Mouse (Mus musculus): ENCODE data around the gene Pacsin1. TPM values are rescaled to one million over a fixed set of nuclear protein-coding genes. Genes with fewer than 3 reads are reported as not detected.

Gene Pacsin1
- 100 to 1,000 TPM; 308 to 331 (median 324) TPM for total RNA-seq (2022)

DNA sequence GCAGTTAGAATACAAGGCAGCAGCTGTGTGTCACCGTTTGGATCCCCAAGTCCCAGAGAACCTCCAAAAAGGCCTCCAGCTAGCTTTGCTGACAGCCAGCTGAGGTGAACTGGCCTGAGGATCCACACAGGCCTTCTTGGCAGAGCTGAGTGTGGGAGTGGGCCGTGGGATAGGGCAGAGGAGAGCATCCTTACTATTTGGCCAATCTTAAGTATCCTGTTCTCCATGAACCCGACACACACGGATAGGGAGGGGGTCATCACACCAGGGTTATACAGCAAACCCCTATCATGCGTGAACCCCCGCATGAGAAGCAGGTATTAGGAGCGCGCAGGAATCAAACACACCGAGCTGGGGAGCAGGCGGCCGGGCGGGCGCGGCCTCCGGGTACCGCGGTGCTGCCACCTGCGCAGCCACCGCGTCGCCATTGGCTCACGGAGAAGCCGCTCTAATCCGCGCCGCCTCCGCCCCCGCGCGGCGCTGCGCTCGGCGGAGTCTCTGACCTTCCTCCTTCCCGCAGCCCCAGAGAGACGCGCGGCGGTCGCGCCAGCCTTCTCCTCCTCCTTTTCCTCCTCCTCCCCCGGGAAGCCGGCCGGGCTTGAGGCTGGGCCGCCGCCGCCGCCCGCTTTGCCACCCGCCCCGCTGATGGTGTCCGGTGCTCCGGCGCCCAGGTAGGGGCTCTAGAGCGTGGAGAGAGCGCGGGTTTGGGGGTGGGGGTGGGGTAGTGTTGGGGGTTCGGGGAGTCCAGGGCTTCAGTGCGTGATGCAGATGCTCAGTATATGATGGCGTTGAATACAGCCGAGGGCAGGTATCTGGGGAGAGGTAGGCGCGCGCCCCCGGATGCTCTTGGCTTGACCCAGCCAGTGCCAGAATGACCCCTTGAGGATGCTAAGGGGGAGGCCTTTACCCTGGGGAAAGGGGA lies at the start of gene Pacsin1:
Pacsin1 (plus strand) TSS at position 421 of the 922 bp plus-strand sequence.
- DNase-seq (ENCODE audit: low spot score in 2 of 2): peak; percentile 53 to 69

DNA sequence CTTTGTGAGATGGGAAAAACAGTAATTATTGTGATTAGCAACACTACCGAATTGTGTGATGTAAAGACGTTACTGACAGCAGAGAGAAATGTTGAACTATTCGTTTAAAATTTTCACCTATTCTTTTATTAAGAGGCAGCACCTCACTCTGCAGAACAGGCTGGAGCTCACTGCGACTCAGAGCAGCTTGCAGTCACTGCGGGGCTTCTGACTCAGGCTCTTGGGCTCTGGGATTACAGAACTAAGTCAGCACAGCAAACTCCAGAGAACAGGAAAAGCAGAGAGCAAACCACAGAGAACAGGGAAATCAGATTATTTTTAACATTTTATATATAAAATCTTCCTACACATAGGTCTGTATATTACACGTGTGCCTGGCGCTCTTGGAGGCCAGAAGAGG lies 45.7 kb upstream of the Pacsin1 start:
- no peak for DNase-seq (ENCODE audit: low spot score in 2 of 2)

DNA sequence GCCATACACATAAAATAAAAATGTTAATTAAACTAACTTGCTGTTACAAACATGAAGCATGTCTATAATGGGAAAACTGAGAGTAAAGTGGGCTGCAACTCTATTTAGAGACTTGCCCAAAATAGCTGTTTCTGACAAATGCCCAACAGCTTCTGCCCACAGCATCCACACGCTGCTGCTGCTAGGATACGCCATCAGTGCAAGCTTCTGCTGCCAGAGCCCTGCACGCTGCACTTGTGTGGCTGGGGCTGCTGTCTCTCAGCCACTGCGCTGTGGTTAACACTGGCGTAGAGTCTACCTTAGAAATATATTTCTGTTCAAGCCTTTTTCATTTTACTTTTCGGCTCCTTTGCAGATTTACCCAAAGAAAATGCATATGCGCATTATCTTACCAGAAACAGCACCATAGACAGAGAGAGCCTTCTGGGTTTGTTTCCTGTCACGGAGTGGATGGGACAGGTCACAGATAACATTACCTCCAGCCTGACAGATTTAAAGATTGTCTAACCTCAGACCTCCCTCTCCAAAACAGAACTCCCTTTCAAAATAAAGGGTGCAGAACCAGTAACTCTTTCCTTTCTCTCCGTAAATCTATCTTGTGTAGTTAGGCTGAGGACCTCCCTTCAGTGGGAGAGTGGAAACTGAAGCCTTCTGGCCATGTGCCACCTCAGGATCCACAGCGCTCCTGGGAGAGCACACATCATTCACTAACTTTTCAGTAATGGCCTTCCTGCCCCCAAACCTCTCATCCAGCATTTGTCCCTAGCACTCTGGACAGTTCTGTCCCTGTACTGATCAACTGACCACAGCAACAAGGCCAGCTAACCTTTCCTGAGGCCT lies 44.4 kb upstream of the Pacsin1 start:
- DNase-seq (ENCODE audit: low spot score in 2 of 2): peak; percentile 70 to 73

DNA sequence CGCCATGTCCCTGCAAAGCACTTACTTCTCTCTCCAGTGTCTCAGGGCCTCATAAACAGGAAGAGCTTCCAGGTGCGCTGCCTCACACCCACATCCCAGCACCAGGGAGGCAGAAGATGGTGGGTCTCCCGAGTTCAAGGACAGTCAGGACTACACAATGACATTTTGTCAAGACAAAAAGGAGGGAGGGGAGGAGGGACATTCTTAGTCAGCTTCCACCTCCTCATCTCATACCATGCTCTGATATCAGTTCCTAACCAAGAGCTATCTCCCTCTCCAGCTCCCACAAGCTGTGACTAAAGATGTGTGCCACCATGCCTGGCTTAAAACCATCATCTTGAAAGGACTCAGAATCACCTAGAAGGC lies 43.8 kb upstream of the Pacsin1 start:
- DNase-seq (ENCODE audit: low spot score in 2 of 2): no peak

DNA sequence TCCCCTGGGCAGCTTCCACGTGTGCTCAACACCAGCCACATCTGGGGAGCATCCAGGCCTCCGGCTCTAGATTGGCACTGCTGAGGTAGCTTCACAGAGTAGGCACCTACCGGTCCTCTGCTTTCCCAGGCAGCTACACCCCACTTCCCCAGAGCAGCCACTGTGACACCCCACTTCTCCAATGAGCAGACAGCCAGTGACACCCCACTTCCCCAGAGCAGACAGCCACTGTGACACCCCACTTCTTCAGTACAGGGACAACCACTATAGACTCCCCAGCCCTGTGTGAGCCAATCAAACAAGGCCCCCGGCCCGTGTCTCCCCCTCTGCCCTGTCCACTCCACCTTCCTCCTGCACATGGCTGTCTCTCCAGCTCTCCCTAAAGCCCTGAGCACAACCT lies 43.3 kb upstream of the Pacsin1 start:
- DNase-seq (ENCODE audit: low spot score in 2 of 2): no peak

DNA sequence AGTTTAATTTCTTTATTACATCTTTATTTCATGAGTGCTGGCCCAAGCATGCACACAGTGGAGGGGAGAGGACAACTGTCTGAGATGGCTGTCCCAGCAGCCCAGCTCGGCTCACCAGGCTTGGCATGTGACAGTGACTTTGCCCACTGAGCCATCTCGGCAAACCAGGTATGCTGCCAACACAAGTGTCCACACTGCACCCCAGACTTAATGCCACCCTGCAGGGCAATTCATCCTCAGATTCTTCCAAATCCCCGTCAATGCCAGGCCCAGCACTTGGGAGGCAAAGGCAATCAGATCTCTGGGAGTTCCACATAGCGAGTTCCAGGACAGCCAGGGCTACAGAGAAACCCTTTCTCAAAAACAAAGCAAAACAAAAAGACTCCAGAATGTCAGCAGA lies 42.3 kb upstream of the Pacsin1 start:
- DNase-seq (ENCODE audit: low spot score in 2 of 2): no peak

DNA sequence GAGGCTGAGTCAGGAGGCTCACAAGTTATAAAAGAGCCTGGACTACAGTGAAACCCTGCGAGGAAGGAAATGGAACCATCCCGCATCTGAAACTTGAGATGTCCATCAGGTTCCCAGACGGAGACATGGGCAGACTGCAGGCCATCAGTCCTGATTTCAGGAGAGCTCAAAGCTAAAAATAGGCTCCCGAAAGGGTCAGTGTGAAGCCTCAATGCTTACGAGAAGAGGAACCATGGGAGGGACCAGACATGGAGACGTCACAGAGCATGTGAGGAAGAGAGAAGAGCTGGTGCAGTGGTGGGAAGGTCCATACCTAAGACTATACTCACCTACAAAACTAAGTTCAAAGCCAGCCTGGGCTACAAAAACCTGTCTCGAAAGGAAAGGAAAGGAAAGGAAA lies 39.9 kb upstream of the Pacsin1 start:
- no peak for DNase-seq (ENCODE audit: low spot score in 2 of 2)

DNA sequence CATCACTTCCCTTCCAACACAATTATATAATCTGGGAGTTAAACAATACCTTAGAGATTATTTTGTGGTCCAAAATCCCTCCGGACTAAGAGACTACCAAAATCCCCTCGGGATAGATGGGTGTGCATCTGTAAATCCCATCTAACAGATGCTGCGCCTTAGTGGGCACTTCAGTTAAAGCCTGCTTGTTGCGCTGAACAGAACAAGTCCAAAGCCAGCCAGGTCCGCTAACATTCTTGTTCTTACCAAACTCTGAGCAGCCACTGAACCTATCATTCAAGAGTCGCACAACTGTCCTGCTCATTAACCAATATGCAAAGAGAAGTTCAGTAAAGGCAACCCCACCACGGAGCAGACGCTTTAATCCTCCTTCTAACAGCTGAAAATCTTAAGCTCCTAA lies 34.1 kb upstream of the Pacsin1 start:
- DNase-seq (ENCODE audit: low spot score in 2 of 2): no peak

DNA sequence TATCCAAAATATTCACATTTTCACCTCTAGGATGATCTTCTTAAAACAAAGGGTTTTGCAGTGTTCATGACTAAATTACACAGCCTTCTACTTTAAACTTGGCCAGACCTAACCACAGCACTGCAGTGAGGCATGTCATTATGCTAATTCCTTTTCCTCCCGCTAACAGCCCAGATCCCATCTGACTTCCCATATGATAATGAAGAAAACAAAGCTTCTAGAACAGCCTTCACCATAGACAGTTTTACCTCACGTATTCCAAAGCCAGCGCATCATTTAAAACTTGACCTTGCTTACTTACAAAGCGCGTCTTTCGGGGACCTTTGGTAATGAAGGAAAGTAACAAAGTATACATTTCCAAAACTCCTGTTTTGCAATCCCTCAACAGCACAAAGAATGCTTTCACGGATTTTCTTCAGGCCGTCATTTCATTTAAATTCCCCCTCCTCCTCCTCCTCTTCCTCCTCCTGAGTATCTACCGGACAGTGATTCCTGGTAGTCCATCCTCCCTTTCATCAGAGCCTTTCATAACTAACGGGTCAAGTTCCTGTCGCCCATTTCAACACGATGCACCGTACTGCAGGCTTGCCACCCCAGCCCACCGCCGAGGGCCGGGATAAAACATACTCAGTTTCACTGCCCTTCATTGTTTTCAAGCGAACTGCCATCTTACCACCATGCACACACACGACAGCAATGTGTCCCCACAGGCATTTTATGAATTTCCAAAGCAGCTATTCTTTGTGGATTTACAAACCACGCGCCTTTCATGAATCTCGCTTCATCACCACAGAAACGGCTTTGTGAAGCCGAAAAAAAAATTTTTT lies 33.4 kb upstream of the Pacsin1 start:
- no peak for DNase-seq (ENCODE audit: low spot score in 2 of 2)

DNA sequence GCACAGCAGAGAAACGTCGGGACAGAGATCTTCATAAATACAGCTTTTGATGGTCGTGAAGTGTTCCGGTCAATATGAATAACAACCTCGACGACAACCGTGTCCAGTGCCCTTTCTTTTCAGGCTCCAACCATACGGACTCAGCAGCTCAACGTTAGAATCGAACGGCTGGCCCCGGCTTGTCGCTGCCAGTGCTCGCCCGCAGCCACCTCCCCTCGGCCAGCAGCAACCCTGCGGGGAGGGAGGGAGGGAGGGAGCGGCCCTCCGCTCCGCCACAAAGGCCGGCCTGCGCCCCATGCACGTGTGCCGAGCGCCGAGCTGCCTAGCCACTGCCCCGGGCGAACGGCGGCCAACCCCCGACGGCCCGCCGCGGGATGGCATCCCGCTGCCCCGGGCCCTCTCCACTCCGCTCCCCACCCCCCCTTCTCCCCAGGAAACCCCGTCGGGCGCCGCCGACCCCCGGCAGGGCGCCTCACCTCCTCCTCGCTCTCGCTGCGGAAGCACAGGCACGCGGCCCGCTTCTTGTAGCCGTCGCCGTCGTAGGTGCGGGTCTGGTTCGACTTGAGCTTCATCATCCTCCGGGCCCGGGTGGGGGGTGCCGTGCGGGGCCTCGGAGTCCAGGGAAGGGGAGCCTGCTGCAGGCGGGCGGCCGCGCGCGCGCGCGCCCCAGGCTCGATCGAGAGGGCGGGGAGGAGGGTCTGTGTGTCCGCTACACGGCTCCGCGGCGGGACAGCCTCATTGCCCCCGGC lies 32.5 kb upstream of the Pacsin1 start:
- DNase-seq (ENCODE audit: low spot score in 2 of 2): no peak

DNA sequence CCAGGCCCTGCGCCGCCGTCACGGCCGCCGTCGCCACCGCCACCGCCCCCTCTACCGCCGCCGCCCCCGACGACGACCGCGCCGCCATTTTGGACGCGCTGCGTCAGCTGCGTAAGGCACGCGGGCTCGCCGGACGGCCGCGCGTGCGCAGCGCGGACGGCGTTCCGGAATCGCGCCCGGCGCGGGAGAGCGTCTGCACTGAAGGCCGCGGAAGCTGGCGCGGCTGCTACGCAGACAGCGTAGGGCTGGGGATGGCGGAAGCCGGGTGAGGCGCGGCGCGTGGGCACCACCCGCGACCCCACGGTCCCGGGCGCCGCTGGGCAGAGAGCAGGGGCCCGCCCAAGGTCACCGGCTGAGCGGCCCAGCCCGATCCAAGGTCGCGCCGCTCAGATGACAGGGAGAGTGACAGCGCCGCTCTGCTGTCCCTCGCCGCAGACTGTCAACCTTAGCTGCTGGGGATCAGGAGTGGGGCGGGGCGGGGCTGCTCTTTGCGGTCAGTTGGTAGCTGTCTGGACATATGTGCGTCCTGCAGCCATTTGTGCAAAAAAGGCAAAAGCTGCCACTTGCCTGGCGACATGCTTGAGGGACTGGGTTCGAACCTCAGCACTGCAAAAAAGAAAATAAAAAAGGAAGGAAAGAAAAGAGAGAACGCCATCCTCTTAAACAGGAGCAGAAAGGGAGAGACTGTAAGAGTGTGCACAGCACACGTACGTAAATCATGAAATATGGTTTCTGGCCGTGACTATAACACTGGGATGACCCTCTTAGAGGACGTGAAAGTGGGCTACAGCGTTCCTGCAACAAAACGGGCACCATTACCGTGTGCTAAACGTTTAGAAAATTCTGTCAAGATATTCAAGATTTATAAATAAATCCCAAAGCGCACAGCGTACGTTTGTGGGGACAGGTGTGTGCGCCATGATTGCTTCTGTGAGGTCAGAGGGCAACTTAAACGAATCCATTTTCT lies 31.7 kb upstream of the Pacsin1 start, which contains the start of gene Nudt3:
Nudt3 (minus strand) TSS at position 136 of the 967 bp plus-strand sequence.
- peak; percentile 62 to 85 for DNase-seq (ENCODE audit: low spot score in 2 of 2)

DNA sequence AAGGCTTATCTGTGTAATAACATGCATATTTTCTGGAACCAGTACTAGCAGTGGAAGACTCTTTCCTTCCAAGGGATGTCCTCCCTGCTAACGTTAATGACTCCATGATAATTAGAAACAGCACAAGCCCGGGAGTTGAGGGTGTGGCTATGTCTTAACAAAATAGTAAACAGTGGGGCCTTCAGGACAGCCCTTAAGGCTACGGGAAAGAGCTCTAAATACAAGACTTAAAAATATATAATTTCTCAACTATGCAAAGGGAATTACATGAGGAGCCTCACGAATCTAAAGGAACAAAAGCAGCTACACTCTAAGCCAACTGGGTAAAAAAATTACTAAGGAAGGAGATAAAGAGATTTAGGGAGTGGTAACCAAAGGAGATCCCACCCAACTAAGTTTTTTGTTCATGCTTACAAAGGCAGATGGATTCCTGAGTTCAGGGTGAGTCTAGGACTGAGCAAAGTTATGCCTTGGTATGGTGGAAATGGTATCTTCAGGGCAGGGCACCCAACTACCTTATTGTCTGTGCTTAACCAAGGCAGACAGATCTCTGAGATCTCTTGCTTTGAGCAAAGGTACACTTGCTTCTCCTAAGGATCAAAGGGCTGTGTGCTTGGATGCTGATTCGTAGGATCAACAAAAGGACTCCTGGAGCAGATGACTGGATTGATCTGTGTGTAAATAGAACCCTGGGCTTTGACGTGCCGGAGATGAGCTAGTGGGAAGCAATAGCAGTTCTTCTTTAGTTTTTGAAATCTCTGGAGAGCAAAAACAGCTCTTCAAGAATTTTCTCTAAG lies 29.7 kb upstream of the Pacsin1 start:
- no peak for DNase-seq (ENCODE audit: low spot score in 2 of 2)

DNA sequence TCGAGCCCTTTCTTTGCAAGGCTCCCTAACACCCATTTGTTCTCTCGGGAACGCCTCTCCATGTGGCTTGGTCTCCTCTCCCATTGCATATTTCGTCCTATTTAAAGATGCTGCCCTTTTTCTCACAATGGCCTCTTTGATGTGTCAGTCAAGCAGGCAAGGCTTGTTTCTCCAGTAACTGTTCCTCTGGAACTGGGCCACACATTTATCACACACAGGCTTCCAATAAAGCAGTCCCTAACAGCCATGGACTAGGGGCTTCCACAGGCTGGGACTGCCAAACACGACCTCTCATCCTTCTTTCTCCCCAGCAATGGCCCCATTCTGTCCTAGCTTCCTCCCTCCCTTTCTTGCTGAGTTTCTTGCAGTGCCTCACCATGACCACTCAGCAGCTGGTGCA lies 28.6 kb upstream of the Pacsin1 start:
- no peak for DNase-seq (ENCODE audit: low spot score in 2 of 2)

DNA sequence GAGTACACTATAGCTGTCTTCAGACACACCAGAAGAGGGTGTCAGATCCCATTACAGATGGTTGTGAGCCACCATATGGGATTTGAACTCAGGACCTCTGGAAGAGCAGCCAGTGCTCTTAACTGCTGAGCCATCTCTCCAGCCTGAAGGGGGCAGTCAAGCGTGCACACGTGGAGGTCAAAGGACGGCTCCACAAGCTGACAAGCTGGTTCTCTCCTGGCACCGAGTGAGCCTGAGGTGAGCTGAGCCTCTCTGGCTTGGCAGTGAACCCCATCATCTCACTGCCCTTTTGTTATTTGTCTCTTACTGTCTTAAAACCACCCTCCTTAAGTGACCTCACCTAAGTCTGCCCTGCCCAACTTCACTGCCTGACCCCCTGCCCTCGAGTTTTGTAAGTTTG lies 27.9 kb upstream of the Pacsin1 start:
- no peak for DNase-seq (ENCODE audit: low spot score in 2 of 2)

DNA sequence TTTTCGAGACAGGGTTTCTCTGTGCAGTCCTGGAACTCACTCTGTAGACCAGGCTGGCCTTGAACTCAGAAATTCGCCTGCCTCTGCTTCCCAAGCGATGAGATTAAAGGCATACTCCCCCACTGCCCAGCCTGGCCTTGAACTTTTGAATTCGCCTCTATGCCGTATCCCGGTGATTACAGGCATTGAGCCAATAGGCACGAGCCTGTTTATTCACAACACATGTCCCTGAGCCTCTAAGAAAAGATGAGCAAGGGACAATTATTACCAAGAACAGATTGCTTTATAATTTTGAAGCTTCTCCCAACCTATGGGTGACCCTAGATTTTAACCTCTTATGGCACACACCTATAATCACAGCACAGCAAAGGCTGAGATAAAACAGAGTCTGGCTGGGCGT lies 26.9 kb upstream of the Pacsin1 start:
- no peak for DNase-seq (ENCODE audit: low spot score in 2 of 2)

DNA sequence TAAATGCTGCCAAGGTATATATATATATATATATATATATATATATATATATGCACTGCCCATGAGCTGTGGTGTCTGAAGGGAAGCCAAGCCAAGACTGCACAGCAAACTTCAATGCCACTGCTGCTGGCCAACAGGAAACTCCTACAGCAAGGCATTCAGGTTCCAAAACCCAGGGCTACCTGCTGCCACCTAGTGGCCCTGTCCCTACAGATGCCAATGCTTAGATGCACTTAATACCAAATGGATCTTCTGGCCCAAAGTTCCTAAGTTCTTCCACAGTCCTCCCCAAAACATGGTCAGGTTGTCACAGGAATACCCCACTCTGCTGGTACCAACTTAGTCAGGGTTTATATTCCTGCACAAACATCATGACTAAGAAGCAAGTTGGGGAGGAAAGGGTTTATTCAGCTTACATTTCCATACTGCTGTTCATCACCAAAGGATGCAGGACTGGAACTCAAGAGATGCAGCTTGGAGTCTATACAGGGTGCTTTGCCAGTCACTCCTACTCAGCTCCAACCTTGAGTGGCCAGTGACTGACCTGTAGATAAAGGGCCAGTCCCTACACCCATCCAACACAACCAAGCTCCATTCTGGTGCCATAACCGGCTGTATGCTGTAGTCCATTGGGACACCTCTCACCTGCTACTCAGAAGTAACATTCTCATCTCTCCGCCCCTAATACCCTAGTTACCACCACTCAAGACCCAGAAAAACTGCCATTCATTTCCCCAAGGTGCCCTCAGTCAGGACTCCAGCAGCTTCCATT lies 25.9 kb upstream of the Pacsin1 start:
- peak in 1 of 2 experiments; percentile 88 for DNase-seq (ENCODE audit: low spot score in 2 of 2)

DNA sequence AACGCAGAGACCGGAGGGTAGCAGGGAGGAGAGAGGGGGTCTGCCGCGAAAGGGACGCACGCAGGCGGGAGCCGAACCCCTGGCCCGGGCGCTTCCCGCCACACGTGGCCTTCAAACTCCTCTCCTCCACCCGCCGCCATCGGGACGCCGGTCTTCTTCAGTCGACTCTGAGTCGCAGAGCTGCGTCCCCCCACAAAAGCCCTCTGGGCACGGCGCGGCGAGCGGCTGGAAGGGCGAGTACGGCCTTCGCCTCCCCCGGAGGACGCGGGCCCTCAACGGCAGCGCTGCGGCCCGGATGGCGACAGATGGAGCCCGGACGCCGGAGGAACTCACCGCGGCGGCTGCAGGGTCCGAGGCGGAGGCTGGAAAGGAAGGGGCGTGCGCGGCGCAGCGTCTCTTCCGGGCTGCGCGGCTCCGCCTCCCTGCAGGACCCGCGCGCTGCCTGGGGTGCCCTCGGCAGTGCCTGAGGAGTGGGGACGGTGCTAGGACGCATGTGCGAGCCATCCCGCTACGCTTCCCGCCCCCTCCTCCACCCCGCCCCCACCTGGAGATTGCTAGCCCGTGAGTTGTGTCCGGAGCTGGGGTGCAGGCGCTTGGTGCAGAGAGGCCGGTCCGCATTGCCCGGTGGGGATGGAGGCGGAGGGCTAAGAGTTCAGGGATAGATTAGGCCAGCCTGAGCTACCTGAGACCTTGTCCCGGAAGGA lies 20.3 kb upstream of the Pacsin1 start, which contains the start of gene RPS10-NUDT3:
RPS10-NUDT3 (minus strand) TSS at position 352 of the 704 bp plus-strand sequence.
- peak; percentile 76 to 82 for DNase-seq (ENCODE audit: low spot score in 2 of 2)
